In the genomic region with DNA sequence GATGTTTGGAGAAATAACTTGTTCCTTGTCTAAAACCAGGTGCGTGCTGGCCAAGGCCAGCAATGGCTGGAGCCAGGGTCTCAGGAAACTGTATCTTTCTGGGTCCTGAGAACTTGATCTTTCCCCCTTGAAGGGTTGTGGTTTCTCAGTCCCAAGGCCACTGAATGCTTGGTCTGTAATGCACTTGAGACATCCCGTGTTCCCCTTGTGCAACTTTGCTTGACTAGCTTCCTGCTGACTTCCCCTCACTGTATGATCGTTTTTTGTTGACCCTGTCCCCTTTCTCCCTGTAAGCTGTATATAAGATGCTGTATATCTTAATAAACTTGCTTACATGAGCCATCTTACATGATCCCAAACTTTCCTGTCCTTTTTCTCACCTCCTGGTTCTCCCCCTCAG, we compare ENCODE assay signal across 31 mouse cellular contexts. TPM values are rescaled to one million over a fixed set of nuclear protein-coding genes. Genes with fewer than 3 reads are reported as not detected.
DNase-seq lines count a peak whose midpoint lies in the region; ATAC-seq and TF ChIP-seq lines count a peak whose summit lies in the region.
"Had no signal": no experiment of that assay in that cellular context is flagged by ENCODE, and none has a peak within 500 bp of the region (broad histone marks: within the 10 kb centered on the region; RNA-seq: fewer than 3 reads in every experiment).

No protein-coding gene starts in this region.

- peak; percentile 84 for ATAC-seq in granulocyte monocyte progenitor cell, adult 5-6 weeks (replicated peaks; ENCODE audit: poor library complexity, severe bottlenecking)
- peak; percentile 83 for ATAC-seq in megakaryocyte progenitor cell, adult 5-6 weeks (replicated peaks; ENCODE audit: poor library complexity)
- ATAC-seq in forebrain, embryonic 11.5 days (replicated peaks; ENCODE audit: low FRiP score) = no peak
- ATAC-seq: activated CD4-positive, CD25-positive, alpha-beta regulatory T cell, adult 4 months; CD4-positive, CD25-positive, alpha-beta regulatory T cell, adult 4 months; forebrain, embryonic 14.5 days; forebrain, embryonic 16.5 days; Patski had no signal

- no peak overlapping the region for H3K4me3 ChIP-seq in bone marrow, adult 2 months (replicated peaks; ENCODE audit: control insufficient read depth, low read depth, low read length)
- no peak overlapping the region for H3K4me3 ChIP-seq in forebrain, embryonic 11.5 days (ENCODE audit: low read depth, low read length)
- H3K4me3 ChIP-seq: embryonic facial prominence, embryonic 10.5 days; embryonic facial prominence, embryonic 12.5 days; forebrain, embryonic 12.5 days had no signal

- H3K27me3 ChIP-seq in forebrain, embryonic 11.5 days (ENCODE audit: control insufficient read depth, insufficient read depth, low read length) = no peaks in the 10 kb centered on the region

- no peaks in the 10 kb centered on the region for H3K36me3 ChIP-seq in forebrain, embryonic 11.5 days (ENCODE audit: control insufficient read depth, insufficient read depth, low read length)
- H3K36me3 ChIP-seq: embryonic facial prominence, embryonic 10.5 days; embryonic facial prominence, embryonic 12.5 days; forebrain, embryonic 12.5 days; G1E had no signal

- no peak overlapping the region for H3K4me2 ChIP-seq in forebrain, embryonic 11.5 days (ENCODE audit: low read depth, low read length, severe bottlenecking)
- H3K4me2 ChIP-seq: embryonic facial prominence, embryonic 12.5 days; forebrain, embryonic 12.5 days had no signal

- TF ChIP-seq CTCF in bone marrow, adult 2 months (IDR thresholded peaks at IDR 0.05; ENCODE audit: control insufficient read depth, insufficient read depth, low read length) = no peak

- 6% methylated on average over 3 of the region's 3 CpGs for WGBS in bone marrow, adult 2 months
- 75% methylated on average over 3 of the region's 3 CpGs for WGBS in forebrain, embryonic 11.5 days

- peak overlapping the region; percentile 88 for H3K27ac ChIP-seq in bone marrow, adult 2 months (ENCODE audit: control insufficient read depth, insufficient read depth, low read depth, low read length, poor library complexity)
- no peak overlapping the region for H3K27ac ChIP-seq in forebrain, embryonic 11.5 days (ENCODE audit: low read depth, low read length)
- H3K27ac ChIP-seq: embryonic facial prominence, embryonic 10.5 days; embryonic facial prominence, embryonic 12.5 days; forebrain, embryonic 12.5 days had no signal

- TF ChIP-seq POLR2A in bone marrow, adult 2 months (IDR thresholded peaks at IDR 0.05; ENCODE audit: borderline replicate concordance, control insufficient read depth, low read depth, low read length) = no peak

- H3K9ac ChIP-seq in forebrain, embryonic 11.5 days (ENCODE audit: low read length) = no peak overlapping the region
- H3K9ac ChIP-seq: embryonic facial prominence, embryonic 12.5 days; forebrain, embryonic 12.5 days had no signal

- peak; percentile 90 for DNase-seq in 416B (ENCODE audit: low read depth)
- DNase-seq in layer of hippocampus, adult 18-20 months (ENCODE audit: low spot score in 2 of 2) = no peak
- no peak for DNase-seq in forebrain, embryonic 11.5 days (ENCODE audit: low spot score)
- no peak for DNase-seq in right cerebral cortex, postnatal 14 days
- no peak for DNase-seq in kidney, postnatal 14 days
- DNase-seq: adrenal gland, adult 8-10 months; adrenal gland, postnatal 14 days; adrenal gland, postnatal 36 days; B cell, adult 2 months; cerebellum, adult 11 months; cerebellum, adult 18-20 months; cerebellum, adult 8-10 months; cerebellum, adult 9-11 months; cerebellum, postnatal 14 days; cerebellum, postnatal 36 days had no signal

- H3K4me1 ChIP-seq in bone marrow, adult 2 months (ENCODE audit: control insufficient read depth, insufficient read depth, low read length) = peaks cover 6% of the 10 kb centered on the region
- H3K4me1 ChIP-seq in forebrain, embryonic 11.5 days (replicated peaks; ENCODE audit: control insufficient read depth, insufficient read depth, low read length) = no peaks in the 10 kb centered on the region
- H3K4me1 ChIP-seq: embryonic facial prominence, embryonic 12.5 days; forebrain, embryonic 12.5 days had no signal

- H3K9me3 ChIP-seq in forebrain, embryonic 11.5 days (ENCODE audit: control insufficient read depth, low read length) = no peaks in the 10 kb centered on the region
- H3K9me3 ChIP-seq: embryonic facial prominence, embryonic 10.5 days; embryonic facial prominence, embryonic 12.5 days; forebrain, embryonic 12.5 days; G1E had no signal

RNA-seq across cellular contexts. Expression of gene Cfap57, which starts 10.7 kb away (rescaled TPM):
- polyA plus RNA-seq in bone marrow, adult 2 months (2011; ENCODE audit: insufficient read depth, insufficient read length, low replicate concordance, missing spikeins) = not detected in 2 replicates
- 1.2 and 1.3 TPM in 2 replicates for total RNA-seq in granulocyte monocyte progenitor cell, adult 5-6 weeks (2014; fragmentation: Nextera tagmentation)
- total RNA-seq in granulocyte monocyte progenitor cell, adult 5-6 weeks (2017) = 2.8 and 3.9 TPM in 2 replicates
- total RNA-seq in megakaryocyte progenitor cell, adult 5-6 weeks (2015) = 1.2 and 1.5 TPM in 2 replicates
- 3.5 and 4.3 TPM in 2 replicates for total RNA-seq in megakaryocyte progenitor cell, adult 5-6 weeks (2017)
- under 1 TPM; 0.41 to 0.84 TPM for total RNA-seq in layer of hippocampus, adult 18-20 months (2021)
- 0.80 and 0.83 TPM in 2 replicates for polyA plus RNA-seq in forebrain, embryonic 11.5 days (2014; fragmentation: Nextera tagmentation; extraction: Ambion mirVana)
- total RNA-seq: adrenal gland, adult 18-20 months; adrenal gland, postnatal 14 days; adrenal gland, postnatal 36 days; CH12.LX had no signal
- polyA plus RNA-seq: activated CD4-positive, CD25-positive, alpha-beta regulatory T cell, adult 4 months; CD4-positive, CD25-positive, alpha-beta regulatory T cell, adult 4 months; G1E had no signal

RNA-seq across cellular contexts. Expression of gene Ebna1bp2, which starts 10.8 kb away (rescaled TPM):
- 29.3 and 57.7 TPM in 2 replicates for polyA plus RNA-seq in bone marrow, adult 2 months (2011; ENCODE audit: insufficient read depth, insufficient read length, low replicate concordance, missing spikeins)
- 100 and 111 TPM in 2 replicates for total RNA-seq in granulocyte monocyte progenitor cell, adult 5-6 weeks (2014; fragmentation: Nextera tagmentation)
- 158 and 165 TPM in 2 replicates for total RNA-seq in granulocyte monocyte progenitor cell, adult 5-6 weeks (2017)
- 144 and 146 TPM in 2 replicates for total RNA-seq in megakaryocyte progenitor cell, adult 5-6 weeks (2015)
- 133 and 168 TPM in 2 replicates for total RNA-seq in megakaryocyte progenitor cell, adult 5-6 weeks (2017)
- 10 to 100 TPM; 58.4 to 62.8 TPM for total RNA-seq in layer of hippocampus, adult 18-20 months (2021)
- polyA plus RNA-seq in forebrain, embryonic 11.5 days (2014; fragmentation: Nextera tagmentation; extraction: Ambion mirVana) = 181 and 183 TPM in 2 replicates

RNA-seq across cellular contexts. Expression of gene Olfr62, which starts 48.9 kb away (rescaled TPM):
- polyA plus RNA-seq in bone marrow, adult 2 months (2011; ENCODE audit: insufficient read depth, insufficient read length, low replicate concordance, missing spikeins) = not detected in 2 replicates
- total RNA-seq in granulocyte monocyte progenitor cell, adult 5-6 weeks (2014; fragmentation: Nextera tagmentation) = not detected in 2 replicates
- total RNA-seq in granulocyte monocyte progenitor cell, adult 5-6 weeks (2017) = not detected in 2 replicates
- total RNA-seq in megakaryocyte progenitor cell, adult 5-6 weeks (2015) = not detected in 2 replicates
- not detected in 2 replicates for total RNA-seq in megakaryocyte progenitor cell, adult 5-6 weeks (2017)
- total RNA-seq in layer of hippocampus, adult 18-20 months (2021) = not detected
- polyA plus RNA-seq in forebrain, embryonic 11.5 days (2014; fragmentation: Nextera tagmentation; extraction: Ambion mirVana) = not detected in 2 replicates
- total RNA-seq: adrenal gland, adult 18-20 months; adrenal gland, adult 8-10 months; adrenal gland, postnatal 14 days; adrenal gland, postnatal 36 days; CH12.LX had no signal
- polyA plus RNA-seq: activated CD4-positive, CD25-positive, alpha-beta regulatory T cell, adult 4 months; brain, embryonic 14.5 days; CD4-positive, CD25-positive, alpha-beta regulatory T cell, adult 4 months; cortical plate, adult 2 months; embryonic facial prominence, embryonic 10.5 days; embryonic facial prominence, embryonic 12.5 days; forebrain, embryonic 12.5 days; forebrain, embryonic 14.5 days; forebrain, embryonic 16.5 days; G1E; Patski had no signal
